Mouse (Mus musculus) liver, embryonic 14.5 days (tissue): ENCODE results near the gene Baiap2. TPM values are rescaled to one million over a fixed set of nuclear protein-coding genes. Genes with fewer than 3 reads are reported as not detected.
A peak's percentile ranks its signal among the peaks of the same experiment; 100 is the strongest.

ENCODE experiments used
- ATAC-seq: fragments of 200-750 bp; cut with Nextera tagmentation; 2 replicates; pipeline ENCODE4 v1.8.0; 2017; ENCODE audit warnings: moderate number of reproducible peaks, mild to moderate bottlenecking, moderate library complexity; ENCODE audit not compliant: insufficient read depth
- DNase-seq, 3 experiments: peaks; one replicate each; pipeline ENCODE4 v3.0.0-alpha.2; 2012 to 2013; ENCODE audit warnings: low read depth in 3 of 3, low spot score in 3 of 3
- H3K27ac ChIP-seq: fragments of 300-500 bp; sonication (generic); 2 replicates; pipeline ENCODE4 v1.5.1; 2014; ENCODE audit warnings: moderate library complexity, mild to moderate bottlenecking, control low read depth, inconsistent platforms
- H3K27me3 ChIP-seq: fragments of 300-500 bp; sonication (generic); 2 replicates; pipeline ENCODE4 v1.6.1; 2014; ENCODE audit warnings: mild to moderate bottlenecking, low read length, moderate library complexity; ENCODE audit not compliant: control insufficient read depth, insufficient read depth
- H3K36me3 ChIP-seq: fragments of 300-500 bp; sonication (generic); replicated peaks from 2 replicates; pipeline ENCODE4 v1.6.1; 2014; ENCODE audit warnings: low read depth; ENCODE audit not compliant: control insufficient read depth, insufficient read depth
- H3K4me1 ChIP-seq, 2 experiments: fragments of 200-500 bp in 1 of 2; fragments of 300-500 bp in 1 of 2; sonication (generic) in 1 of 2; replicated peaks; 2 replicates each; pipeline ENCODE4 v1.6.1; 2012 to 2014; ENCODE audit warnings: antibody characterized with exemption in 1 of 2, inconsistent platforms in 1 of 2, low read length in 1 of 2; ENCODE audit not compliant: control insufficient read depth in 2 of 2, insufficient read depth in 2 of 2
- H3K4me2 ChIP-seq: fragments of 300-500 bp; sonication (generic); 2 replicates; pipeline ENCODE4 v1.6.1; 2014; ENCODE audit warnings: low read depth, mild to moderate bottlenecking, control low read depth, moderate library complexity
- H3K4me3 ChIP-seq, 2 experiments: fragments of 200-500 bp in 1 of 2; fragments of 300-500 bp in 1 of 2; sonication (generic) in 1 of 2; 2 replicates each; pipeline ENCODE4 v1.5.1; 2012 to 2014; ENCODE audit warnings: low read depth in 2 of 2, low read length in 2 of 2, mild to moderate bottlenecking in 2 of 2, control low read depth in 1 of 2, inconsistent platforms in 1 of 2, moderate library complexity in 1 of 2; ENCODE audit not compliant: insufficient read depth in 1 of 2
- H3K9ac ChIP-seq: fragments of 300-500 bp; sonication (generic); replicated peaks from 2 replicates; pipeline ENCODE4 v1.6.1; 2014; ENCODE audit warnings: mild to moderate bottlenecking, control low read depth, moderate library complexity
- H3K9me3 ChIP-seq: fragments of 300-500 bp; sonication (generic); 2 replicates; pipeline ENCODE4 v1.6.1; 2016; ENCODE audit warnings: low read length, mixed read lengths; ENCODE audit not compliant: control insufficient read depth
- CTCF ChIP-seq: IDR thresholded peaks from 2 replicates; pipeline ENCODE4 v1.5.1; 2016; ENCODE audit warnings: antibody characterized with exemption, low read depth, control low read depth
- EP300 ChIP-seq: IDR thresholded peaks from 2 replicates; pipeline ENCODE4 v1.6.1; 2016; ENCODE audit warnings: antibody characterized with exemption, low read depth
- WGBS: fragments of 180-500 bp; shearing (Covaris S2); extraction: QIAGEN DNeasy Blood & Tissue Kit; methylation state at CpG from one replicate; pipeline ENCODE4 v1.1.7; 2014; ENCODE audit not compliant: insufficient replicate concordance; 5-methylcytosine and 5-hydroxymethylcytosine counted together
- polyA plus RNA-seq, 2 experiments: library from polyadenylated mRNA; depleted of rRNA in 1 of 2; stranded (reverse) in 1 of 2; unstranded in 1 of 2; fragments of >200 nt; fragmentation: Nextera tagmentation in 1 of 2; extraction: Ambion mirVana in 1 of 2; gene quantifications; 2 replicates each; pipeline versions ENCODE4 v1.2.1 to v1.2.3; 2012 to 2014

The Baiap2 gene
- polyA plus RNA-seq, 2 experiments = 4.2 to 5.6 TPM

DNA sequence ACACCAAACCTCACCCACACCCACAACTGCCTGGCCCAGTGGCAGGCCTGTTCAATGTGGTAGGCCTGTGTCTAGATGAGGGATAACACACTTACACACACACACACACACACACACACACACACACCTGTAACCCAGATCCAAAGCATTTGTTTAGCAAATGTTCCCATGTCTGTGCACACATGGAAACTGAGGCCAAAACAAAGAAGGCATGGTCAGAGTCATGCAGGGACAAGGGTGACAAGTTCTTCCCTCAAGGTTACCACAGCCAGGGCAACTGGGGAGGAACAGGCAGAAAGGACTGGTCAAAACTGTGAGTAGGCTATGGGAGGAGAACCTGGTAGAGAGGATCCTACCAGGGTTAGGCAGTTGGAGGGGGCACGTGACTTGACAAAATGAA lies 65.9 kb downstream of the Baiap2 start:
- no peak overlapping the region for H3K9ac ChIP-seq
- H3K27ac ChIP-seq = no peak overlapping the region
- 68% methylated on average over 1 of the region's 1 CpGs for WGBS
- no peaks in the 10 kb centered on the region for H3K36me3 ChIP-seq
- TF ChIP-seq EP300 (no peak), CTCF (no peak)
- no peak overlapping the region for H3K4me2 ChIP-seq
- no peaks in the 10 kb centered on the region for H3K4me1 ChIP-seq
- H3K27me3 ChIP-seq = no peaks in the 10 kb centered on the region
- DNase-seq (no peak), ATAC-seq (no peak)
- H3K9me3 ChIP-seq = no peaks in the 10 kb centered on the region
- no peak overlapping the region for H3K4me3 ChIP-seq

DNA sequence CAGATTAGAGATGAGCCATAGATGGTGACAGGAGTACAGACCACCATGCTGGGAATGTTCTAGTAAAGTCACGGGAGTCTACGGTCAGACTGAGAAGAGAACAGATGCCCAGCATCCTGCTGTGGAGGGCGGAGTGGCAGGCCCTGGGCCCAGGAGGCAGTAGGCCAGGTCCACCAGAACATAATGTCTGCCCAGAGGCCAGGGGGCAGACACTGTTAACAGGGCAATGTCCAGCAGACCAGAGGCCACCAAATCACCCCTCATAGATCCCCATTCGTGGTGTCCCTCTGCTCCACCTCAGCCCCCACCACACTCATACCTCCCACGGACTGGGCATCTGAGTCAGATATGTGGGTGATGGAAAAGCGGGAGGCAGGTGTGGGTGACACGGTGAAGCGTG lies 66.4 kb downstream of the Baiap2 start:
- 79% methylated on average over 8 of the region's 8 CpGs for WGBS
- Histone ChIP-seq H3K36me3 (no peaks in the 10 kb centered on the region), H3K4me2 (no peak overlapping the region), H3K27ac (no peak overlapping the region), H3K4me3 (no peak overlapping the region), H3K9ac (no peak overlapping the region), H3K4me1 (no peaks in the 10 kb centered on the region), H3K27me3 (no peaks in the 10 kb centered on the region), H3K9me3 (no peaks in the 10 kb centered on the region)
- DNase-seq (no peak), ATAC-seq (no peak)
- TF ChIP-seq CTCF (no peak), EP300 (no peak)

DNA sequence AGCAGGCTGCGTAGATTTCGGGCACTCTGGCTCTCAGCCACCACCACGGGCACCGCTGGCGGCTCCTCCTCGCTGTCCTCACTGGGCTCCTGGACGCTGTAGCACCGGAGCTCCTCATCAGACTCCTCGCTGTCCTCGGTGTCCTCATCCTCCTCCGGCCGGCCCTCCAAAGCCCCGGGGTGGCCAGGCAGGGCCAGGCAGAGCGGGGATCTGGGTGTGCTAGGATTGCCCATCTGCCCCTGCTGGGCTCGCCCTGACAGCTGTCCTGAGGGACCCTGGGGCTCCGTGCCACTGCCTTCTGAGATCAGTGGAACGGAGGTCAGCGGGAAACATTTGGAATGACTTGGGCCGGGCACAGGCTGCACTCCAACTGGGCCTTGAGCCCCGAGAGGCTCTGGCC lies 67.4 kb downstream of the Baiap2 start:
- WGBS = 73% methylated on average over 20 of the region's 20 CpGs
- no peak overlapping the region for H3K9ac ChIP-seq
- TF ChIP-seq EP300 = no peak
- no peak for TF ChIP-seq CTCF

DNA sequence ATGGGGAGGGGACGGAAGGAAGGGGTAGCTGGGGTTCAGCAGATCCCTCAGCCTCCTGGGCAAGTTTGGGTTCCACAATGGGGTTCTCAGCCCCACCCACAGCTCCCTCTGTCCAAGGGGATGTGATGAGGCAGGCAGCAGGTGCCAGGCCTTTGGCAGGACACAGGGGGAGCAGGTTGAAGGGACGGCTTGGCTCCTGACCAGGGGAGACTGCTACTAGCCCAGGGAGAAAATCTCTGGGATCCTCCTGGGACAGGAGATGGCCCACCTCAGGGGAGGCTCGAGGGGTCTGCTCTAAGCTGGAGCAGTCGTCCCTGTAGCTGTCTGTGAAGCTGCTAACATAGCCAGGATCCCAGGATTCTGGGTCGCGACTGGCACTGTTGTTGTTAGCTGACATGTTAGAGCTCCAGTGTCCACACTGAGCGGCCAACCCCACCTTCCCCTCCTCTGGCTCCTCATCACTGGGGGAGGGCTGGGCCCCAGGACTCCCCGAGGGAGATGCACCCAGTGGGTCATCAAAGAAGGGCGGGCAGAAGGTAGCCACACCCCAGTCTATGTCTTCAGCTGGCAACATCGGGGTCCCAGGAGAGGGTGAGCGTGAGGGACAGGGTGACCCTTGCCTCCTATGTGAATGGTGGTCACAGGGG lies 68.7 kb downstream of the Baiap2 start:
- H3K4me1 ChIP-seq = no peaks in the 10 kb centered on the region; a peak in 1 of 4 replicates
- H3K27ac ChIP-seq = no peak overlapping the region
- no peaks in the 10 kb centered on the region for H3K27me3 ChIP-seq
- no peaks in the 10 kb centered on the region for H3K9me3 ChIP-seq
- TF ChIP-seq EP300 = no peak
- TF ChIP-seq CTCF = no peak
- WGBS = 55% methylated on average over 11 of the region's 11 CpGs
- H3K36me3 ChIP-seq = no peaks in the 10 kb centered on the region
- H3K9ac ChIP-seq = no peak overlapping the region
- no peak for ATAC-seq
- DNase-seq = no peak
- no peak overlapping the region for H3K4me3 ChIP-seq
- H3K4me2 ChIP-seq = no peak overlapping the region

More for the DNA sequence above, 67.4 kb downstream of the Baiap2 start:
- Histone ChIP-seq H3K4me2 (no peak overlapping the region), H3K9me3 (no peaks in the 10 kb centered on the region), H3K36me3 (no peaks in the 10 kb centered on the region), H3K27me3 (no peaks in the 10 kb centered on the region), H3K4me1 (no peaks in the 10 kb centered on the region), H3K27ac (no peak overlapping the region), H3K4me3 (no peak overlapping the region)
- no peak for DNase-seq
- no peak for ATAC-seq

DNA sequence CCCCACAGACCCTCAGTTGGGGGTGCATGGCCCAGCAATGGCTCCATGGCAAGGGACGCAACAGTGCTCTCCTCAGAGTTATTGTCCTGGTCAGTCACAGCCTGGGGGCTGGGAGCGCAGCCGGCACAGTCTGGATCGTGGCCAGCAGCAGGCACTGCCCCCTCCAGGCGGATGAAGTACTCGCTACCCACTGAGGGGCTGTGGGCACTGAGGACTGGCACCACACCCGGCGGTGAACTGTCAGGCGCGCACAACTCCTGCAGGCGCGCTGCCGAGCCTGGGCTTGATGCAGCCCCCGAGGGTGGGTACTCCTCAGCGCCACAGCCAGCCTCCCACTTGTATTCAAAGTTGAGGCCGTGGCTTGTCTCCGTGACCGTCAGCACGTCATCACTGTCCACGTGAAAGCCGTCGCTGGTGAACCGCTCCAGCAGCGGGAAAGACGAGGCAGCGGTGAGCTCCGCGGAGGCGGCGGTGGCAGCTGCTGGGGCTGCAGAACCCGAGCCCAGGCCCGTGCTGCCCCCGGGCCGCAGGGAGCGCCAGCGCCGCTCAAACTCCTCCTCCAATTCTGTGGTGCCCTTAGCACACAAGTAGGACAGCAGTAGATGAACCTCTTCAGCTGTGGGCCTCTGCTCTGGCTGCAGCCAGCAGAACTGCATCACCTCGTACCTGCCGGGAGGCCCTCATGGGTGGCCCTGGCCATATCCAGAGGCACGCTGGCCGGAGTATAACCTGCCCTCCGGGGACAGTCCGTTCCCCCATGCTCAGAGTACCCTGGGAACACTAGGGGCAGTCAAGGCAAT lies 69.4 kb downstream of the Baiap2 start:
- no peak overlapping the region for H3K27ac ChIP-seq
- WGBS = 51% methylated on average over 43 of the region's 43 CpGs
- no peaks in the 10 kb centered on the region for H3K27me3 ChIP-seq
- H3K9ac ChIP-seq = no peak overlapping the region
- H3K9me3 ChIP-seq = no peaks in the 10 kb centered on the region
- H3K4me1 ChIP-seq = no peaks in the 10 kb centered on the region; a peak in 1 of 4 replicates
- H3K4me3 ChIP-seq = no peak overlapping the region
- H3K36me3 ChIP-seq = no peaks in the 10 kb centered on the region
- DNase-seq (no peak), ATAC-seq (no peak)
- H3K4me2 ChIP-seq = no peak overlapping the region
- TF ChIP-seq CTCF = 0 out of 2 replicates have a peak, but pooled peaks have one; percentile 7
- TF ChIP-seq EP300 = no peak
